Mouse (Mus musculus) WW6 (cell line): ENCODE results near the gene Slc22a12.

Source experiments
- DNase-seq: peaks from one replicate; pipeline ENCODE4 v3.0.0-alpha.2; 2013; ENCODE audit warnings: low read depth, low spot score

The Slc22a12 gene

GRCm38 (mm10) chr19:6542367-6543034 is at the start of gene Slc22a12:
TSS of gene Slc22a12 (minus strand) at chr19:6543032.
- DNase-seq = no peak

- no peak for DNase-seq
Observed at GRCm38 (mm10) chr19:6572001-6572400, 29.2 kb upstream of the Slc22a12 start.

GRCm38 (mm10) chr19:6571476-6571875 is 28.6 kb upstream of the Slc22a12 start:
- DNase-seq = no peak

- DNase-seq = no peak
Observed at GRCm38 (mm10) chr19:6569561-6569960, 26.7 kb upstream of the Slc22a12 start.

- DNase-seq = no peak
Observed at GRCm38 (mm10) chr19:6569021-6569420, 26.2 kb upstream of the Slc22a12 start.

GRCm38 (mm10) chr19:6566450-6566849 is 23.6 kb upstream of the Slc22a12 start:
- DNase-seq = no peak

- DNase-seq = no peak
Observed at GRCm38 (mm10) chr19:6565136-6565535, 22.3 kb upstream of the Slc22a12 start.

GRCm38 (mm10) chr19:6560246-6560815 is 17.5 kb upstream of the Slc22a12 start:
- no peak for DNase-seq

- no peak for DNase-seq
Observed at GRCm38 (mm10) chr19:6559576-6559975, 16.7 kb upstream of the Slc22a12 start.

- DNase-seq = no peak
Observed at GRCm38 (mm10) chr19:6553819-6554582, 11.2 kb upstream of the Slc22a12 start.

GRCm38 (mm10) chr19:6553174-6553573 is 10.3 kb upstream of the Slc22a12 start:
- DNase-seq = no peak

GRCm38 (mm10) chr19:6552302-6553028 is 9.6 kb upstream of the Slc22a12 start:
- DNase-seq = peak; percentile 34

- DNase-seq = no peak
Observed at GRCm38 (mm10) chr19:6551215-6551614, 8.4 kb upstream of the Slc22a12 start.

- DNase-seq = no peak
Observed at GRCm38 (mm10) chr19:6549566-6549965, 6.7 kb upstream of the Slc22a12 start.

- DNase-seq = no peak
Observed at GRCm38 (mm10) chr19:6548431-6549410, 5.9 kb upstream of the Slc22a12 start.

GRCm38 (mm10) chr19:6547801-6548200 is 5.0 kb upstream of the Slc22a12 start:
- no peak for DNase-seq

- no peak for DNase-seq
Observed at GRCm38 (mm10) chr19:6546096-6546495, 3.3 kb upstream of the Slc22a12 start.

- no peak for DNase-seq
Observed at GRCm38 (mm10) chr19:6545481-6545880, 2.6 kb upstream of the Slc22a12 start.

- DNase-seq = no peak
Observed at GRCm38 (mm10) chr19:6544712-6545111, 1.9 kb upstream of the Slc22a12 start.

- no peak for DNase-seq
Observed at GRCm38 (mm10) chr19:6543518-6543917, 686 bp upstream of the Slc22a12 start.

- no peak for DNase-seq
Observed at GRCm38 (mm10) chr19:6543035-6543383, 177 bp upstream of the Slc22a12 start.
